Mouse (Mus musculus): ENCODE data around the gene Psd. TPM values are rescaled to one million over a fixed set of nuclear protein-coding genes. Genes with fewer than 3 reads are reported as not detected.

Gene Psd
- total RNA-seq, 4 experiments from 2014 or later, result 7.9 to 14.9 (median 13.1) TPM

- DNase-seq, result peak; percentile 80
Observed at GRCm38 (mm10) chr19:46305432-46306267, 21.3 kb downstream of the Psd start.

- DNase-seq, result no peak
Observed at GRCm38 (mm10) chr19:46304908-46305333, 22.0 kb downstream of the Psd start.

- peak; percentile 96 for DNase-seq
Observed at GRCm38 (mm10) chr19:46304216-46304841, 22.6 kb downstream of the Psd start, which contains the start of gene Nfkb2. Gene Nfkb2 (plus strand): TSS chr19:46304320.

- no peak for DNase-seq
Observed at GRCm38 (mm10) chr19:46303251-46304215, 23.4 kb downstream of the Psd start.

GRCm38 (mm10) chr19:46302551-46302950 is 24.4 kb downstream of the Psd start:
- DNase-seq, result no peak

- DNase-seq, result no peak
Observed at GRCm38 (mm10) chr19:46300294-46301045, 26.5 kb downstream of the Psd start.

GRCm38 (mm10) chr19:46296938-46297337 is 30.0 kb downstream of the Psd start:
- no peak for DNase-seq

GRCm38 (mm10) chr19:46290535-46291105 is 36.3 kb downstream of the Psd start:
- DNase-seq, result no peak

- DNase-seq, result no peak
Observed at GRCm38 (mm10) chr19:46287566-46287965, 39.4 kb downstream of the Psd start.

- no peak for DNase-seq
Observed at GRCm38 (mm10) chr19:46286926-46287325, 40.0 kb downstream of the Psd start.

- DNase-seq, result no peak
Observed at GRCm38 (mm10) chr19:46286047-46286446, 40.9 kb downstream of the Psd start.

- no peak for DNase-seq
Observed at GRCm38 (mm10) chr19:46285631-46286030, 41.3 kb downstream of the Psd start.

- DNase-seq, result no peak
Observed at GRCm38 (mm10) chr19:46284686-46285085, 42.3 kb downstream of the Psd start.

GRCm38 (mm10) chr19:46282081-46282849 is 44.7 kb downstream of the Psd start:
- DNase-seq, result no peak

GRCm38 (mm10) chr19:46275307-46275706 is 51.6 kb downstream of the Psd start:
- no peak for DNase-seq

- no peak for DNase-seq
Observed at GRCm38 (mm10) chr19:46264762-46265161, 62.2 kb downstream of the Psd start.

Data from adrenal gland, adult 8-10 months (tissue).